Mouse (Mus musculus) kidney, adult 9 months (tissue): ENCODE results near the gene Sfi1.
"Not testable (repeated sequence)": the region's sequence is repeated elsewhere in the genome, so short reads cannot be mapped to it uniquely, and the experiment has no call there.

Experiments used
- DNase-seq: peaks from one replicate; pipeline ENCODE4 v3.0.0; 2022

The Sfi1 gene

DNA sequence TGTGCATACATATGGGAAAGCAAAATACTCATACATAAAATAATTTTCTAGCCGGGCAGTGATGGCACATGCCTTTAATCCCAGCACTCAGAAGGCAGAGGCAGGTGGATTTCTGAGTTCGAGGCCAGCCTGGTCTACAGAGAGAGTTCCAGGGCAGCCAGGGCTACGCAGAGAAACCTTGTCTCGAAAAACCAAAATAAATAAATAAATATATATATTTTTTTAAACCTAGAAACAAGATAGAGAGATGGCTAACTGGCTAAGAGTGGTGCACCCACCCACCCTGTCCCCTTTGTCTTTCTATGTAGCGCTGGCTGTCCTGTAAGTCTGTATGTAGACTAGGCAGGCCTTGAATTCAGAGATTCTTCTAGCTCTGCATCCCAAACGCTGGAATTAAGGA, 20.7 kb downstream of the Sfi1 start:
- not testable (repeated sequence) for DNase-seq

DNA sequence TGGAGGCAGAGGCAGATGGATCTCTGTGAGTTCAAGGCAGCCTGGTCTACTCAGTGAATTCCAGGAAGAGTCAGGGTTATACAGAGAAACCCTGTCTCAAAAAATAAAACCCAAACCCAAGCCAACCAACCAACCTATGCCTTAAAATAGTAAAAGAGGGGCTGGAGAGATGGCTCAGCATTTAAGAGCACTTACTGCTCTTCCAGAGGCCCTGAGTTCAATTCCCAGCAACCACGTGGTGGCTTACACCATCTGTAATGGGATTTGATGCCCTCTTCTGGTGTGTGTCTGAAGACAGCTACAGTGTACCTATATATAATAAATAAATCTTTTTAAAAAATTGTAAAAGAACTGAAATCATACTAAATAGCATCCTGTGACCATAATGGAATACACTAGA, 21.3 kb downstream of the Sfi1 start:
- peak; percentile 41 for DNase-seq

DNA sequence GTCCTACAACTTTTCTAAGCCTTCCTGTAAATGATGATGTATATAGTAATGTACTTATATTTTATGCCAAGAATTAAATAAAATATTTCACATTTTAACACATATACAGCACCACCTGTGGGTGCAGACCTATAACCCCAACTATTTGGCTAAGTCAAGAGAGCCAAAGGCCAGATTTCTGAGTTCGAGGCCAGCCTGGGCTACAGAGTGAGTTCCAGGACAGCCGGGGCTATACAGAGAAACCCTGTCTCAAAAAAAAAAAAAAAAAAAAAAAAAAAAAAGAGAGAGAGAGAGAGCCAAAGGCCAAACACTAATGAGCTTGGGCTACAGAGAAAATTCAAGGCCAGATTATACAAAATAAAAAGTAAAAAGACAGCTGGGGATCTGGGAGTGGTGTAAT, 24.2 kb downstream of the Sfi1 start:
- DNase-seq = peak; percentile 42

DNA sequence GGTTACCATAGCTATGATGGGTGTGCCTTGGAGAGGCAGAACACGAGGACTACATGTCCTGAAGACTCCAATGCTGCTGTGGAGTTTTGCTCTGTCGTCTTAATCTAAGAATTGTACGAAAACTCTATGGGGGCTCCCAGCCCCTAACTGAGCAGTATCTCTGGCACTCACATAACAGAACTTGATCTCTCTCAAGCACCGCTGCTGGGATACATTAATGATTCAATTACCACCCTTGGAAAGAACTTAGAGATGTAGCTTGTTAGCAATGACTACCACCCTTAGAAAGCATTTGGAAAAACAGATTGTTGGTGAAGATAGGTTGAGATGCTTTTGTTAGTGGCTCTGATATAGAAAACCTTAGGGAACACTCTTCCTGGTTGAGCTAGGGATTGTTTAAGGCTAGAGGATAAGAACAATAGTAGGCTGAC, 25.7 kb downstream of the Sfi1 start:
- peak; percentile 66 for DNase-seq

DNA sequence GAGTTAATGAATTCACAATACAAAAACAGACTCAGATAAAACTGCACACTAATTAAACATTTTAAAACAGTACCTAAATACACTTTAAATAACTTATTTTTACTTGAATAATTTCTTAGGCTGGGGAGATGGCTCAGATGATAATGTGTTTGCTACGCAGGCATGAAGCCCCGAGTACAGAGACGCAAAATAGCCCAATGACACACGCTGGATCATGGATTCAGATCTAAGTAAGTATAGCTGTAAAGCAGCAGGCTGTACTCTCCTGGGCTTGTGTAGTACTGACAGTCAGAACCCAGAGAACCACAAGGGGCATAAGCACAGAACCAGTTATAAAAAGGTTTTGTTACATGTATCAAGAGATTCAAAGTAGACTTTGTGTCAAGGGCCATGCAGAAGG, 26.1 kb downstream of the Sfi1 start:
- DNase-seq = not testable (repeated sequence)

DNA sequence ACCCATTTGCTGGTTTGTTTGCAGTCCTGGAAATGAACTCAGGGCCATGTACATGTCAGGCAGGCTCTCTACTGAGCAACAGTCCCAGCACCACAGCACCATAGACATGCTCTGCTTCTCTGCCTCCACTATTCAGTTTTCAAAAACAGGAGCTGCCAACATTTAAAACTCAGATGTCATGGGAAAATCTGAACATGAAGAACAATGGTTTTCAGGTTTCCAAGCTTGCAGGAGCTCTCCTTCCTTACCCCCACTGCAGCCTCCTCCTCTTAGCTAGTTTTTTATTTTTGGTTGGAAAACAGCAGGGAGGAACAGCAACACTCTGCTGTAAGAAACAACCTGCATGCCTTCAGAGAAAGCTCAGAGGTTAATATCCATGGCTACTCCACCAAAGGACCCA, 26.9 kb downstream of the Sfi1 start:
- DNase-seq = peak; percentile 33

DNA sequence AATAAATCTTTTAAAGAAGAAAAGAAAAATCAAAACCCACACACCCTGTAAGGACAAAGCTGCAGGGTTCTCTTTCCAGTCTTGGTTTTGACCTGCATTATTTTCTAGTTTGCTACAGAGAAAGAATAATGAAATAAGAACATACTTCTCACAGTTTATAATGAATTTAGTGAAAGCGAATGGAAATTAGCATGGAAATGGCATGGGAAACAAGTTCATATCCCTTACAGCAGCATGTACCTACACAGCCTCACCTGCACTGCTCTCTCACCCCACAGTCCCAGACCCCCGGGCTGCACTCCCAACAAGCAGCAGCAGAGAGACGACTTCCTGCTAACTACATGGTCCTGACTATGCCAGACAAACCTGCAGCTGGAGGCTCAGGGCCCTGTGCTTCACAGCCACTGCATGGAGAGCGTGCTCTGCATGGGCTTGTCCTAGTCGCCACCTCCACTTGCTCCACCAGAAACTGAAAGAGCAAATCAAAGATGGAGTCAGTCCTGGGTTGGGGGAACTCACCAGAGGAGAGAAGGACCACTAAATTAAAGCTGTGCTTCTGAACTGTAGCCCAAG, 28.0 kb downstream of the Sfi1 start:
- DNase-seq = not testable (repeated sequence)

DNA sequence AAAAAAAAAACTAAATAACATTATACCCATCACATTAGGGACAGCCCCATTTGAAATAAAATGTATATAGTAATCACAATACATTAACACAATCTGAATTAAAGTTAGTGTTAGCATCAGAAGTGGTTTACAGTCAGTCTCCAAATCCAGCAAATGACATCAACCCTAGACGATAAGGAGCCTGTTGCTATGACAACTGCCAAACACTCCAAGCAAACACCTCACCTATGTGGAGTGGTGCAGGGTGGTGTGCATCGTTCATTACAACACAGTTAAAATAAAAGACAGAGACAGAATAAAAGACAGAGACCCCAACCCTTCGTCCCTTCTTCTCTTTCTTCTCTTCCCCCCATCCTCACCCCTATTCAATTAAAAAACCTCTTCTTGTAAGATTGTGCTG, 29.6 kb downstream of the Sfi1 start:
- DNase-seq = not testable (repeated sequence)

DNA sequence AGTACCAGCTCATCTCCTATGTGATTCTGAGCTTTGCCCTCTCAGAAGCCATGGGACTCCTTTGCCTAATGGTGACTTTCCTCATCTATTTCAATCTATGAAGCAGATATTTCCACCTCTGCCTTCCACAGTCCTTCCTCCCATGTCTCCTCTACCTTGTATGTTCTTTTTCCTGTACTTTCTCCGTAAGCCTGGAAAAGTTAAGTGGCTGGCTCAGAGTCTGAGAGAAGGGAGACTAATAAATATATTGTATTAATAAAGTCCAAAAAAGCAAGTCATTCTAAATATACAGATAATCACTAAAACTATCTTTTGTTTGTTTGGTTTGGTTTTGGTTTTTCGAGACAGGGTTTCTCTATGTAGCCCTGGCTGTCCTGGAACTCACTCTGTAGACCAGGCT, 30.1 kb downstream of the Sfi1 start:
- DNase-seq = peak; percentile 57

DNA sequence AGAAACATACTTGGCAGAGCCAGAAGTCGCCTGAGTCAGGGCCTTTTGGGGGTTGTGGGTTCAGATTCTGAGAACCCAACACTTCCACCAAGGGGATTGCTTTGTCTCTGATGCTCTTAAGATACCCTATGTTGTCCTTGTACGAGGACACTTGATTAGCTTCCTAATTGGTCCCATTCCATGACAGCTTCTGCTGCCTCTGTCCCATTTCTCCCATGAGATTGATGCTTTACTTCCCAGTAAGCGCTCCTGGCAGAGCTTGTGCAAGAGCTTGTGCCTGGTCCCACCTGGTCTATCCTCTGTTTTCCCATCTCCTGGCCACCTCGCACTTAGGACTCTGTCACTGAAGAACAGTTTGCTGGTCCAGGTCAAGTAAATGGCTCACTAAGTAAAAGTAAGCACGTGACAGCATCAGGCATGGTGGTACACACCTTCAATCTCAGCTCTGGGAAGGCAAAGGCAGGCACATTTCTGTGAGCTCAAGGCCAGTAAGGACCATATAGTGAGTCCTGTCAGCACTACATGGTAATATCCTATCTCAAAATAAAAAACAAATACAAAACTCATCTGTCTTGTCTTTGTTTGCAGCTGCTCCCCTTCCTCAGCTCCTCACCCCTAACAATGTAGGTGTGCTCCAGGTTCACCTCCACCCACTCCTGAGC, 30.9 kb downstream of the Sfi1 start:
- DNase-seq = peak; percentile 97

DNA sequence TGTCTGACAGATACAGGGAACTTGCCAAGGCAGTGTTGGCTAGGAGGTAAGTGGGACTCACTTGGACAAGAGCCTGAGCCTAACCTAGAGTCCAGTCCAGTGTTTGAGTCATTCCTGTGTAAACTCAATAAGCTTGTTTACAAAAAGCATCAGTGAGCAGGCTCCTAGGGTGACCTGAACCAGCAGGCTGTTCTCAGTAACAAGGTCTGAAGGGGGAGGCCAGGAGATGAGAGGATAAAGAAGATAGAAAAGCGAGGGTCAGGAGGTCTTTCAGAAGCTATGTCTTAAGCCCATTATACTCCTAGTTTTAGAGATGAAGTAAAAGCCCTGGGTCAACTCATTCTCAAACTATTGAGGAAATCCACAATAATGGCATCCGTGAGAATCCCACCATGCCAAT, 31.9 kb downstream of the Sfi1 start:
- peak; percentile 84 for DNase-seq

DNA sequence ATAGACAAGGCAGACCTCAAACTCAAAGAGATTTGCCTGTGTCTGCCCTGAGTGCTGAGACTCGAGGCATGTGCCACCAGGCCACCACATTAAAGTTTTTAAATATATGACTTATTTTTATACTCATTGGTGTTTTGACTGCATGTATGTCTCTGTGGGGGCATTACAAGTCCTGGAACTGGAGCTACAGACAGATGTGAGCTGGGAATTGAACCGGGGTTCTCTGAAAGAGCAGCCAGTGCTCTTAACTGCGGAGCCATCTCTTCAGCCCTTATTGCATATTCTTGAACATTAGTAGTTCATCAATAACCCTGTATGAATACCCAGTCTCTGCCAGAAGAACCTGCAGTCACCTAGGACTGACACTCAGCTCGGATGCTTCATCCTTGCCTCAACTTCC, 34.5 kb downstream of the Sfi1 start:
- DNase-seq = not testable (repeated sequence)

DNA sequence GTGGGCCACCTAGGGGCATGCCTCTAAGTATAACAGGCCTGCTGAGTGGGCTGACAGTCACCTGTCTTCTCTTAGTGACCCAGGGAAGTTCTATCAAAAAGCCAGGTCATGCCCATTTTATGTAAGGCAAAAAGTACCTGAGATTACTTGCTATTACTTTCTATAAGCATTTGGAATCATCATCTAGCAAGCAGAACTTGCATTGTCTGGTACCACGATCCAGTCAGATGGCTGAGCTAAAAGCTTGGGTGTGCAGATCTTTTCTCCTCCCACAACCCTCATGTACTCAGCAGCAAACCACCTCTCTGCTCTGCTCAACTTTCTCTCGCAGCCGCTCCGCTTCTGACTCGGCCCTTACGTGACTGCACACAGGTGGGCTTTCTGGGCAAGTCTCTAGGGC, 35.3 kb downstream of the Sfi1 start:
- not testable (repeated sequence) for DNase-seq

DNA sequence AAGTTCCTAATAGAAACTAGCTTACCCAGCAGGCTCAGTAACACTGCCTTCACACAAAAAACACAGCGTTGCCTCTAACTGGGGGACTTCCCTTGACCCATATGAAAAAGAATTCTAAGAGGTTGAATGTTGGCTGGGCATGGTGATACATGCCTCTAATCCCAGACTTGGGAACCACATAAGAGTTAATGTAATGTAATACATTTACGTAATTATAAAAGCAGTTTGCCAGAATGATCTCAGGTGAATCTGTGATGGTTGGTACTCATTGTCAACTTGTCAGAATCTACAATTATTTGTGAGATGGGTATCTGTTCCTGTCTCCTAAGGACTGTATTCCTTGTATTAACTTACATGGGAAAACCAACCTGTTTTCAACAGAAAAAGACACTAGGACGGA, 36.3 kb downstream of the Sfi1 start:
- DNase-seq = not testable (repeated sequence)

DNA sequence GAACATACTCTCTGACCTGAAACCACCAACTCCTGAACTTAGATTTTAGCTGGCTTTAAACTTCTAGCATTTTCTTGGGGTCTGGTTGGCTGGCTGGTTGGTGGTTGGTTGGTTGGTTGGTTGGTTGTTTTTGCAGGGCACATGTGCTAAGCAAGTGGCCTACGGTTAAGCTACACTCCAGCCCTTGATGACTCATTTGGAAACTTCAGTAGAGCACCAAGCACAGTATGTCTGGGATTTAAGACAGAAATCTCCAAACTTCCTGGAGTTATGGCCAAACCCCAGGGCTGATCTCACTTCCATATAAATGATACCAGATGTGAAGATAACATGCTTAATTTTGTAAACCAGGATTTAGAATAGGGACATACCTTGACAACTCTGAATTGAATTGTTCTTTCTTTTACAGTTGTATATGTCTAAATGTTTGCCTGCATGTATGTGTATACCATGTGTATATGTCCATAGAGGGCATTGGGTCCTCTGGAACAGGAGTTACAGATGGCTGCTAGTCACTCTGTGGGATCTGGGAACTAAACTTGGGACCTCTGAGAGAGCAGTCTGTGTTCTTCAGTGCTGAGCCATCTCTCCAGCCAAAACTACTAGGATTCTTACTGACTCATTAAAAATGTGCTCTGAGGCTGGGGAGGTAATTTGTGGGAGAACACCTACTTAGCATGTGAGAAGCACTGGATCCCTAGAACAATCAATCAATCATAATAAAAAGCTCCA, 39.4 kb downstream of the Sfi1 start:
- peak; percentile 72 for DNase-seq

DNA sequence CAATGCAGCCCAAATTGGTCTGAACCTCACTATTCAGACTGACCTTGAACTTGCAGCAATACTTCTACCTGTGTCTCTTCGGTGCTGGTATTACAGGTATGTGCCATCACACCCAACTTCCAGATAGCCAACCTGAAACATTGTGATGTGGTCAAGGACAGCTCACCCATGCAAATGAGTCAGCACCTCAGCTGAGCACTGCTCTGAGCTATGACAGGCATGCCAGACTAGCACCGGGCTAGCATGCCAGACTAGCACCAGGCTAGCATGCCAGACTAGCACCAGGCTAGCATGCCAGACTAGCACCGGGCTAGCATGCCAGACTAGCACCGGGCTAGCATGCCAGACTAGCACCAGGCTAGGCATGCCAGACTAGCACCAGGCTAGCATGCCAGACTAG, 41.9 kb downstream of the Sfi1 start:
- DNase-seq = peak; percentile 28

DNA sequence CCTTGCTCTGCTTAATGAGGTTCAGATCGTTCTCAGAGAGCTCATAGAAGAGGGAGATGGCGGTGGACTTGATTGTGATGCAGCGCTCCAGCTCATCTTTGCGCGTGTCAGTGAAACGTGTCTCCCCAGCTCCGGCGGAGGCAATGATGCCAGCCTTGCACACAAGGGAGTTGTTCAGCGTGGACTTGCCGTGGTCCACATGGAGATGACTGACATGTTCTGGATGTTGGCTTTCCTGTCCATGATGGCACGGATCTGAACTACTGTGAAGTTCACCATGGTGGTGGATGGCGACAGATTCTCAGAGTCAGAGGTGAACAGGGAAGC, 42.6 kb downstream of the Sfi1 start:
- not testable (repeated sequence) for DNase-seq

DNA sequence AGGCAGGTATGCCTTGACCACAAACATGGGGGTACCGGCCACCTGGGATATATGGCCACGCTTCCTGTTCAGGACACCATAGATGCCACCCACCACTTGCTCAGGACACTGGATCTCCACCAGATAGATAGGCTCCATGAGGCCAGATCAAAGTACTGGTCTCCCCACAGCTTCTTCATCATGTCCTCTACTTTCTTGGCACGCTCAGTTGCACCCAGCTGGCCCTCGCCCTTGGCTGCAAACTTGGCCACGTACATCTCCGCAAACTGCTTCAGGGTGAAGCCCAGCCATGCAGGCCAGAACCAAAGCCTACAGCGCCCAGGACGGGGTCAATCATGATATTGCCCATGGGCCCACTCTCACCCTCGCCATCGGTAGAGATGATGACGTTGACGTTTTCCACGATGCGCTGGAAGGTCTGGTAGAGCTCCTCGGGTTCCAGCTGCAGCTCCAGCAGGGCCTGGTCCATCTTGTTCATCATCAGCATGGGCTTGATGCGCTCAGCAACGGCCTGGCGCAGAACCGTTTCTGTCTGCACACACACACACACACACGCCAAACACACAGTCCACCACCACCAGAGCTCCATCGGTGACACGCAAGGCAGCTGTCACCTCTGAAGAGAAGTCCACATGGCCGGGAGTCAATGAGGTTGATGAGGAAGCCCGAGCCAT, 43.1 kb downstream of the Sfi1 start:
- peak; percentile 50 for DNase-seq

DNA sequence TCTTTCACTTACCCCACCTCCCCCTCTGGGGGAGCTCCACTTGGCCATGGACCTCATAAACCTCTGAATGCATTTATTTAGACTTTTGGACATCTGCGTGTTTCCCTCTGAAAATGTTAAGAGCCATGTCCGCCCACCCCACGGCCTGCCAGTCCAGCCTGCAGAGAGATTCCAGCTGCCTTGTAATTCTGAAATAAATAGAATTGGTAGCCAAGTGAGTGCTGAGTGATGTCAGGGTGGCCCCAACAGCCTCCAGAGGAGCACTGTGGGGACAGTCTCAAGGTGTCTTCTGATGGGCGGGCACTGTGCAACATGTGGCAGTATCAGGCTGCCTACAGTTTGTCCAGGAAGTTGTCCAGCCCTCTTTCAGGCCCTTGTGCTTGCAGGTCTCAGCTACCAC, 43.8 kb downstream of the Sfi1 start:
- not testable (repeated sequence) for DNase-seq

DNA sequence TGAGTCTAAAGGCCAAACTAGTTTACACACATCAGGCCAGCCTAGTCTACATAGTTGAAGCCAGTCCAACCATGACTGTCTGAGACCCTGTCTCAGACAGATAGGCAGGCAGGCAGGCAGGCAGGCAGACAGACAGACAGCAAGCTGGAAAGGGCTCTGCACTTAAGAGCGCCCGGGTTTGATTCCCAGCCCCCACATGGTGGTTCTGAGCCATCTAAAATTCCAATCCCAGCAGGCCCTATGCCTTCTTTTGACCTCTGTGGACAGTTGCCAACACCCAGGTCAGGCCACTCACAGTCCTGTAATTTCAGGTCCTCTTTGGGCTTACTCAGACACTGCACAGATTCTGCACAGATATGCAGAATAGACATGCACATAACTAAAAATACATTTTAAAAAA, 46.5 kb downstream of the Sfi1 start:
- not testable (repeated sequence) for DNase-seq

DNA sequence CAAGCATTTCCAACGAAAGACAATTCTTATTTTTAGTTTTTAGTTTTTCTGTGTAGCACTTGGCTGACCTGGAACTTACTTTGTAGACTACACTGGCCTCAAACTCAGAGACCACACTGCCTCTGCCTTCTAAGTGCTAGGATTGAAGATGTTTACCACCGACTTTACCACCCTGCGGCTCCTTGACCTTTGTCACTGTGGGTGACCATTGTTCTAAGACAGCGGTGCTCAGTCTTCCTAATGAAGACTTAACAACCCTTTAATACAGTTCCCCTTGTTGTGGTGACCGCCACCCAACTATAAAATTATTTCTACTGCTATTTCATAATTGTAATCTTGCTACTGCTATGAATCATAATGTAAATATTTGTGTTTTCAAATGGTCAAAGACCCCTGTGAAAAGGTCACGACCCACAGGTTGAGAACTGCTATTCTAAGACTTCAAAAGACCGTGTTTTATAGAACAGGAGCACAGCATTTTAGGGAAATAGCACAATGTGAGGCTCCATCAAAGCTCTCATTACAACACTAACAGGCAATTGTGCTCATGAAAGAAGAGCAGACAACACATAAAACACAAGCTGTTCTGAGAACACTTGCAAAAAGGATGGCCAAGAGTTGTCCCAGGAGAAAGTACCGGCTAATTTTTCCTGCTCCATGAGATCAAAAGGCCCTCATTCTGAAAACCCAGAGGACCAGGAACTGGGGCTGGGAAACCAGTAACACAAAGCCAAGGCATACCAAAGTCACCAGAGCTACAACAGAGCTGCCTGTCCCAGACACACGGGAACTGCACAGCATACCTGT, 47.7 kb downstream of the Sfi1 start:
- not testable (repeated sequence) for DNase-seq

DNA sequence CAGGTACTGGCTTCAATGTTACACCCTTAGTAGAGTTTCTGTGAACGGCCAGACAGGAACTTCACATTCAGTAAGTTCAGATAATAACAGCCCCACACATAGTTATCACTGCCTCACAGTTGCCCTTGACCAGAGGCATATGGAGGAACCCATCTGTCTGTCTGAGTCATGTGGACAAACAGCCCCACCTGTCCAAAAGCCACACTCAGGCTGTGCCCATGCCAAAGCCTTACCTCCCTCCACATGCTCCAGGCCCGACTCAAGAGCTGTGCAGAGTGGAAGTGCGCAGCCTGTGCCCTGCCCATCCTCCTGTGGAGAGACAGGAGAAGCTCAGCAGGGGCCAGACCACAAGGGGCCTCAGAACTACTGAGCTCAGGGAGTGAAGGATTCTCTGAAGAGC, 49.3 kb downstream of the Sfi1 start:
- not testable (repeated sequence) for DNase-seq

DNA sequence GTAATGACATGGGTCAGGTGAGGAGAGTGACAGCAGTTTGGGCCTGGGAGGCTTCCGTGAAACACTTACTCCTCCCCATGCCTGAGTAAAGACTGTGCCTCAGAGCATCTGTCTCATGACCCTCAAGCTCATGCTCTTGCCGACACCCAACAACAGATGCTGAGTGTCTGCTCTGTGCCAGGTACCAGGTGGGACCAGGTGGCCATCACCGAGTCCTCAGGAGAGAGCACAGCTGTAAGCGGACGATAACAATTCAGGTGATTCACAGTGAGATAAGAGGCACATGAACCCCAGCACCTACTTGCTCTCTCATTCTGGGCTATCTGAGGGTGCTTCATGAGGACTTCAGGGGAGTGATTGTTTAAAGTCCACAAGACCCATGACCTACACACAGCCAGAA, 50.9 kb downstream of the Sfi1 start:
- DNase-seq = peak; percentile 87
